Mouse (Mus musculus): Measurements from ENCODE around the gene Chrnd.

GRCm38 (mm10) chr1:87203779-87204178, 13.4 kb downstream of the Chrnd start:
- TF ChIP-seq CTCF (IDR thresholded peaks at IDR 0.05; ENCODE audit: control insufficient read depth, insufficient read depth, low read length) (no peak), POLR2A (IDR thresholded peaks at IDR 0.05; ENCODE audit: borderline replicate concordance, control insufficient read depth, low read depth, low read length) (no peak)

All from bone marrow, adult 2 months (tissue).